Mouse (Mus musculus): ENCODE measurements around the gene Csk. TPM values are rescaled to one million over a fixed set of nuclear protein-coding genes. Genes with fewer than 3 reads are reported as not detected.
A peak's percentile ranks its signal among the peaks of the same experiment; 100 is the strongest.

Csk gene
- polyA plus RNA-seq, 1 experiment from 2014 or later = 42.3 TPM

GRCm38 (mm10) chr9:57625674-57626500 is 27.5 kb downstream of the Csk start:
- Histone ChIP-seq H3K4me1 (replicated peaks) (peaks cover 19% of the 10 kb centered on the region), H3K27ac (peak overlapping the region; percentile 56; the same call in 1 of the 2 replicates), H3K27me3 (ENCODE audit: insufficient read depth, poor library complexity, severe bottlenecking) (no peaks in the 10 kb centered on the region), H3K4me3 (no peak overlapping the region), H3K36me3 (peaks cover 72% of the 10 kb centered on the region), H3K9me3 (no peaks in the 10 kb centered on the region)
- 71% methylated on average over 15 of the region's 15 CpGs for WGBS
- no peak for DNase-seq (ENCODE audit: low spot score)

- no peak overlapping the region for H3K27ac ChIP-seq
- no peak for DNase-seq (ENCODE audit: low spot score)
- H3K4me1 ChIP-seq (replicated peaks) = peaks cover 24% of the 10 kb centered on the region
- H3K9me3 ChIP-seq = no peaks in the 10 kb centered on the region
- H3K27me3 ChIP-seq (ENCODE audit: insufficient read depth, poor library complexity, severe bottlenecking) = no peaks in the 10 kb centered on the region
- peaks cover 56% of the 10 kb centered on the region for H3K36me3 ChIP-seq
- 87% methylated on average over 7 of the region's 7 CpGs for WGBS
- H3K4me3 ChIP-seq = no peak overlapping the region
Measured at GRCm38 (mm10) chr9:57624295-57624694, 29.1 kb downstream of the Csk start.

GRCm38 (mm10) chr9:57620674-57621073 is 32.8 kb downstream of the Csk start, which contains the start of gene Lman1l:
Lman1l (minus strand) TSS chr9:57620774.
- no peak within 1 kb of the TSS for H3K27ac ChIP-seq
- peaks cover 20% of the 10 kb centered on the region for H3K36me3 ChIP-seq
- H3K9me3 ChIP-seq = no peaks in the 10 kb centered on the region
- H3K27me3 ChIP-seq (ENCODE audit: insufficient read depth, poor library complexity, severe bottlenecking) = no peaks in the 10 kb centered on the region
- H3K4me3 ChIP-seq = no peak within 1 kb of the TSS
- DNase-seq (ENCODE audit: low spot score) = no peak
- 92% methylated on average over 5 of the region's 5 CpGs for WGBS
- peaks cover 11% of the 10 kb centered on the region; the same call in 1 of the 2 replicates for H3K4me1 ChIP-seq (replicated peaks)

- no peak overlapping the region for H3K4me3 ChIP-seq
- no peaks in the 10 kb centered on the region; the same call in 1 of the 2 replicates for H3K27me3 ChIP-seq (ENCODE audit: insufficient read depth, poor library complexity, severe bottlenecking)
- no peaks in the 10 kb centered on the region for H3K9me3 ChIP-seq
- no peak overlapping the region for H3K27ac ChIP-seq
- 84% methylated on average over 8 of the region's 8 CpGs for WGBS
- no peak for DNase-seq (ENCODE audit: low spot score)
- peaks cover 2% of the 10 kb centered on the region; the same call in 1 of the 2 replicates for H3K36me3 ChIP-seq
- H3K4me1 ChIP-seq (replicated peaks) = peaks cover 6% of the 10 kb centered on the region; the same call in 1 of the 2 replicates
Measured at GRCm38 (mm10) chr9:57618854-57619253, 34.6 kb downstream of the Csk start.

- Histone ChIP-seq H3K27me3 (ENCODE audit: insufficient read depth, poor library complexity, severe bottlenecking) (no peaks in the 10 kb centered on the region; the same call in 1 of the 2 replicates), H3K27ac (no peak overlapping the region), H3K36me3 (no peaks in the 10 kb centered on the region), H3K9me3 (no peaks in the 10 kb centered on the region), H3K4me1 (replicated peaks) (peaks cover 5% of the 10 kb centered on the region; the same call in 1 of the 2 replicates), H3K4me3 (no peak overlapping the region)
- WGBS = 78% methylated on average over 8 of the region's 8 CpGs
- no peak for DNase-seq (ENCODE audit: low spot score)
Measured at GRCm38 (mm10) chr9:57617556-57618169, 35.8 kb downstream of the Csk start.

DNA sequence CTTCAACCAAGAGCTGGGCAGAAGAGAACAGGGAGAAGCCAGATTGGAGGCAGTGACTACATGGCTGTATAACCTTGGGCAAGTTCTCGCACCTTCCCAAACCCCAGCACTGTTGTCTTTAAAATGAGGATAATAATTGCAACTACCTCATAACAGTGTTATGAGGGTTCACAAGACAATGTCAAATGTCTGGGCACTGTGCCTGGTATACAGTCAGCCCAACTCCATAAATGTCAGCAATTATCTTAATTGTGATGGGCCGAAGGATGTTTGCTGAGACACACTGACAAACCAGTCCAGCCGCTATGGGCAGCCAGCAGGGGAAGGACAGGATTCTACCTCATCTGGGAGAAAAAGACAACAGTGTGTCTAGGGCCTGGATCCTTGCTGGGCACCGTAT is 38.6 kb downstream of the Csk start:
- Histone ChIP-seq H3K36me3 (no peaks in the 10 kb centered on the region), H3K27ac (no peak overlapping the region), H3K9me3 (no peaks in the 10 kb centered on the region), H3K4me3 (no peak overlapping the region), H3K4me1 (replicated peaks) (0 out of 2 replicates have a peak, but pooled peaks cover 13% of the 10 kb centered on the region), H3K27me3 (ENCODE audit: insufficient read depth, poor library complexity, severe bottlenecking) (no peaks in the 10 kb centered on the region; the same call in 1 of the 2 replicates)
- WGBS = 91% methylated on average over 4 of the region's 4 CpGs
- no peak for DNase-seq (ENCODE audit: low spot score)

DNA sequence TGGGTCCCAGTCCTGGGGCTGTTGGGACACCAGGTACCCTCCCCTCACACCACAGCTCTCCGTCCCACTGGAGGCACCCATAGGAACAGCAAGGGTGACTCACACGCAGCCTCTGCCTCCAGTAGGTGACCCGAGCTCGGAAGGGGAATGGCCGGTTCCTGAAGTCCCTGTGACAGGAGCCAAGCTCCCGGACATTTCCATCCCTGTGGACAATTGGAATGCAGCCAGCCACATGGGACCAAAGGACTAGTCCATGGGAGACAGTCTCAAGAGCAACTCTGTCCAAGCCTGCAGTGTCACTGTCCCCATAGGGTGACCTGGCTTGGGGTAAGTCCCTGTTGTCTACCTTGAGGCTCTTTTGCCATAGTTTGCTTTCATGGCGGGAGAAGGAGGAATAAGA is 39.5 kb downstream of the Csk start:
- Histone ChIP-seq H3K9me3 (no peaks in the 10 kb centered on the region), H3K36me3 (no peaks in the 10 kb centered on the region), H3K27me3 (ENCODE audit: insufficient read depth, poor library complexity, severe bottlenecking) (no peaks in the 10 kb centered on the region; the same call in 1 of the 2 replicates), H3K27ac (no peak overlapping the region), H3K4me3 (no peak overlapping the region), H3K4me1 (replicated peaks) (0 out of 2 replicates have a peak, but pooled peaks cover 13% of the 10 kb centered on the region)
- no peak for DNase-seq (ENCODE audit: low spot score)
- 82% methylated on average over 7 of the region's 7 CpGs for WGBS

GRCm38 (mm10) chr9:57612587-57612986 is 40.8 kb downstream of the Csk start:
- no peak for DNase-seq (ENCODE audit: low spot score)
- Histone ChIP-seq H3K36me3 (no peaks in the 10 kb centered on the region), H3K4me1 (replicated peaks) (0 out of 2 replicates have a peak, but pooled peaks cover 13% of the 10 kb centered on the region), H3K4me3 (no peak overlapping the region), H3K27me3 (ENCODE audit: insufficient read depth, poor library complexity, severe bottlenecking) (no peaks in the 10 kb centered on the region; the same call in 1 of the 2 replicates), H3K9me3 (no peaks in the 10 kb centered on the region), H3K27ac (no peak overlapping the region)
- 87% methylated on average over 7 of the region's 7 CpGs for WGBS

DNA sequence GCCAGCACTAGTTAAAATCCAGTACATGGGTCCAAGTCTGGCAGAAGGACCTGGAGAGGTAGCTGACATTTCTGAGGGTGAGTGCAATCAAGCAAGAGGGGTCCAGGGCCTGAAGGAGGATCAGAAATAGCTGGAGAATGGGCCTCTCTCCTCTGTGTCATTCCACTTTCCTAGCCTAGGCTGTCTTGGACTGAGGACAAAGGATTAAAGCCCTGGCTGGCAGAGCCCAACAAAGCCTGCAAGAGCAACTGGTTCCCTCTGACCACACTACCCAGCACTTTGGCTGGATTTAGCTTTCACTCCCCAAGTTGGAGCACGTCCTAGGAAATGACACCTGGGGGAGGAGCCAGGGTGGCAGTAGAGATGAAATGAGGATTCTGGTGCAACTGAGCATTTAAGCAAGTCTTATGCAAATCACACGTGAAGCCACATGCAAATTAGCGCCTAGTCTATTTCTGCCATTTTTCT is 43.0 kb downstream of the Csk start:
- Histone ChIP-seq H3K4me3 (no peak overlapping the region), H3K27me3 (ENCODE audit: insufficient read depth, poor library complexity, severe bottlenecking) (peaks cover 18% of the 10 kb centered on the region), H3K36me3 (no peaks in the 10 kb centered on the region), H3K4me1 (replicated peaks) (peaks cover 26% of the 10 kb centered on the region), H3K27ac (peak overlapping the region; percentile 30; the same call in 1 of the 2 replicates), H3K9me3 (no peaks in the 10 kb centered on the region)
- 62% methylated on average over 3 of the region's 3 CpGs for WGBS
- no peak for DNase-seq (ENCODE audit: low spot score)

- no peak overlapping the region for H3K4me3 ChIP-seq
- H3K4me1 ChIP-seq (replicated peaks) = peaks cover 26% of the 10 kb centered on the region
- 65% methylated on average over 3 of the region's 3 CpGs for WGBS
- no peaks in the 10 kb centered on the region for H3K36me3 ChIP-seq
- H3K27me3 ChIP-seq (ENCODE audit: insufficient read depth, poor library complexity, severe bottlenecking) = peaks cover 24% of the 10 kb centered on the region
- no peaks in the 10 kb centered on the region for H3K9me3 ChIP-seq
- DNase-seq (ENCODE audit: low spot score) = no peak
- H3K27ac ChIP-seq = 0 out of 2 replicates have a peak overlapping the region, but pooled peaks have one; percentile 30
Measured at GRCm38 (mm10) chr9:57609803-57610202, 43.6 kb downstream of the Csk start.

GRCm38 (mm10) chr9:57606139-57606851 is 47.1 kb downstream of the Csk start, which contains the start of gene Cplx3:
Cplx3 (minus strand) TSS chr9:57606281.
- Histone ChIP-seq H3K4me1 (replicated peaks) (peaks cover 40% of the 10 kb centered on the region), H3K9me3 (no peaks in the 10 kb centered on the region), H3K36me3 (no peaks in the 10 kb centered on the region), H3K4me3 (peak within 1 kb of the TSS; percentile 33), H3K27ac (no peak within 1 kb of the TSS), H3K27me3 (ENCODE audit: insufficient read depth, poor library complexity, severe bottlenecking) (peaks cover 34% of the 10 kb centered on the region)
- DNase-seq (ENCODE audit: low spot score) = peak; percentile 73
- 6% methylated on average over 24 of the region's 24 CpGs for WGBS

GRCm38 (mm10) chr9:57605503-57605902 is 47.9 kb downstream of the Csk start:
- Histone ChIP-seq H3K36me3 (no peaks in the 10 kb centered on the region), H3K27ac (no peak overlapping the region), H3K27me3 (ENCODE audit: insufficient read depth, poor library complexity, severe bottlenecking) (peaks cover 34% of the 10 kb centered on the region), H3K4me1 (replicated peaks) (peaks cover 40% of the 10 kb centered on the region), H3K4me3 (no peak overlapping the region), H3K9me3 (no peaks in the 10 kb centered on the region)
- 20% methylated on average over 9 of the region's 9 CpGs for WGBS
- no peak for DNase-seq (ENCODE audit: low spot score)
